Mouse (Mus musculus) heart, embryonic 15.5 days (tissue): ENCODE data around the gene Pax5. TPM values are rescaled to one million over a fixed set of nuclear protein-coding genes. Genes with fewer than 3 reads are reported as not detected.
A peak's percentile ranks its signal among the peaks of the same experiment; 100 is the strongest.
"Not testable (repeated sequence)": the region's sequence is repeated elsewhere in the genome, so short reads cannot be mapped to it uniquely, and the experiment has no call there.

Experiments used
- ATAC-seq: fragments of 200-750 bp; cut with Nextera tagmentation; replicated peaks from 2 replicates; pipeline ENCODE4 v1.8.0; 2017; ENCODE audit warnings: low read depth, moderate TSS enrichment; ENCODE audit not compliant: insufficient number of reproducible peaks, insufficient read depth, low FRiP score
- H3K27ac ChIP-seq: fragments of 300-500 bp; sonication (generic); 2 replicates; pipeline ENCODE4 v1.5.1; 2015; ENCODE audit warnings: mild to moderate bottlenecking, inconsistent platforms
- H3K27me3 ChIP-seq: fragments of 300-500 bp; sonication (generic); 2 replicates; pipeline ENCODE4 v1.6.1; 2015; ENCODE audit warnings: inconsistent platforms
- H3K36me3 ChIP-seq: fragments of 300-500 bp; sonication (generic); 2 replicates; pipeline ENCODE4 v1.6.1; 2015; ENCODE audit warnings: mild to moderate bottlenecking, inconsistent platforms
- H3K4me1 ChIP-seq: fragments of 300-500 bp; sonication (generic); replicated peaks from 2 replicates; pipeline ENCODE4 v1.6.1; 2015; ENCODE audit warnings: inconsistent platforms
- H3K4me2 ChIP-seq: fragments of 300-500 bp; sonication (generic); 2 replicates; pipeline ENCODE4 v1.6.1; 2015; ENCODE audit warnings: inconsistent platforms, mild to moderate bottlenecking, moderate library complexity
- H3K4me3 ChIP-seq: fragments of 300-500 bp; sonication (generic); 2 replicates; pipeline ENCODE4 v1.5.1; 2015; ENCODE audit warnings: mild to moderate bottlenecking, inconsistent platforms
- H3K9ac ChIP-seq: fragments of 300-500 bp; sonication (generic); 2 replicates; pipeline ENCODE4 v1.6.1; 2015; ENCODE audit warnings: mild to moderate bottlenecking, inconsistent platforms
- H3K9me3 ChIP-seq: fragments of 300-500 bp; sonication (generic); replicated peaks from 2 replicates; pipeline ENCODE4 v1.6.1; 2016; ENCODE audit warnings: inconsistent platforms
- WGBS: fragments of 180-500 bp; shearing (Covaris S2); methylation state at CpG from one replicate; pipeline ENCODE4 v1.1.7; 2015; ENCODE audit warnings: mixed read lengths; 5-methylcytosine and 5-hydroxymethylcytosine counted together
- polyA plus RNA-seq: library from polyadenylated mRNA; unstranded; fragments of >200 nt; fragmentation: Nextera tagmentation; extraction: Ambion mirVana; gene quantifications from 2 replicates; pipeline ENCODE4 v1.2.1, GENCODE M21; 2015

The Pax5 gene
- polyA plus RNA-seq: not detected in 2 replicates

DNA sequence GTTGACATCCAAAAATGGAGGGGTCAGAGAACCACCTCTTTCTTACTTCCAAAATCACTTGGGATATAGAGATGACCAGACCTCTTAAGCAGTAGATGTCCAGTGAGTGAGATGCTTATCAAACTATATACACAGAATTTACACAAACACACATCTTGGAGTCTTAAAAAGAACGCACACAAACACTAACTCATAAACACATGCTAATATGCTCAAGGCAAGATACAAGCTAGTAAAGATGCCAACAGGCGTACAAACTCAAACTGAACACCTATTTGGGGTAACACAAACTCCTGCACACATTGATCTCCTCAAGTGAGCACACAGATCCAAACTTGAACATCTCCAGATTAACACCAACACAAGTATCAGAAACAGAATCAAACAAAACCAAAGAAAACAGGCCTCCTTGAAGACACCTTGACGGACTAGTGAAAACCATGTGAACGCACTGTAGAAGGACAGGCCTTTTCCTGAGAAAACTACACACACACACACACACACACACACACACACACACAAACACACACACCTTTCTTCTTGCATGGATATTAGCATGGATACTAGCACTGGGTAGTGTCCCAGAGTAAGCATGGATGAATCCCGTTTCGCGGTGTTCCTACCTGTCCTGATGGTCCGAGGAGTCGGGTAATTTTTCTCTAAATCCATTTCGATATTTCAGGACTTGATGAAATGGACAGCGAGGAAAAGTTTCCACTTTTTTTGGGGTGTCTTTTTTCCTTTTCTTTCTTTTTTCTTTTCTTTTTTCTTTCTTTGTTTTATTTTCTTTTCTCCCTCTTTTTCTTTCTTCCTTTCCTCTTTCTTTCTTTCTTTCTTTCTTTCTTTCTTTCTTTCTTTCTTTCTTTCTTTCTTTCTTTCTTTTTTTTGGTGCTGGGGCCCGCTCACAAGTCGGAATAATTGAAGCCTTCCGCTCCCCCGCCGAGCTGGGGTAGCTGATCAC is at the start of gene Pax5:
Gene Pax5, minus strand, starts transcription at position 748 of the 961 bp plus-strand sequence.
- no peaks in the 10 kb centered on the region for H3K36me3 ChIP-seq
- H3K4me1 ChIP-seq: peaks cover 31% of the 10 kb centered on the region
- peak within 1 kb of the TSS; percentile 4; the same call in 1 of the 2 replicates for H3K4me3 ChIP-seq
- 28% methylated on average over 16 of the region's 16 CpGs for WGBS
- H3K4me2 ChIP-seq: no peak within 1 kb of the TSS
- no peak within 1 kb of the TSS for H3K27ac ChIP-seq
- H3K9me3 ChIP-seq: no peaks in the 10 kb centered on the region
- H3K27me3 ChIP-seq: peaks cover 99% of the 10 kb centered on the region
- no peak within 1 kb of the TSS for H3K9ac ChIP-seq
- no peak for ATAC-seq

DNA sequence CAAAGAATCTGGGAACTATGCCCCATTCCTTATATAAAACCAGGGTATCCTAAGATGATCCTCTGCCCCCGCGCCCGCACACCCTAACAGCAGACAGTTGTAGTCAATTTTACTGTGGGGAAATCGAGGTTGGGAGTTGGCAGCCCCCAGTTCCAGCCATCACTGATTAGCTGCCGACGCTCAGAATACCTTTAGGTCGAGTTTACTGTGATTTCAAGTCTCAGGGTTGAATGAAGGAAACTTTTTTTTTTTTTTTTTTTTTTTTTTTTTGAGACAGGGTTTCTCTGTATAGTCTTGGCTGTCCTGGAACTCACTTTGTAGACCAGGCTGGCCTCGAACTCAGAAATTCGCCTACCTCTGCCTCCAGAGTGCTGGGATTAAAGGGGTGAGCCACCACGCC is 46.8 kb upstream of the Pax5 start:
- Histone ChIP-seq H3K4me1 (peaks cover 11% of the 10 kb centered on the region), H3K4me2 (peak overlapping the region; percentile 77), H3K27ac (peak overlapping the region; percentile 92), H3K9ac (peak overlapping the region; percentile 96), H3K4me3 (peak overlapping the region; percentile 90)
- not testable (repeated sequence) for H3K27me3 ChIP-seq, ATAC-seq, H3K36me3 ChIP-seq, H3K9me3 ChIP-seq
- 6% methylated on average over 10 of the region's 10 CpGs for WGBS

DNA sequence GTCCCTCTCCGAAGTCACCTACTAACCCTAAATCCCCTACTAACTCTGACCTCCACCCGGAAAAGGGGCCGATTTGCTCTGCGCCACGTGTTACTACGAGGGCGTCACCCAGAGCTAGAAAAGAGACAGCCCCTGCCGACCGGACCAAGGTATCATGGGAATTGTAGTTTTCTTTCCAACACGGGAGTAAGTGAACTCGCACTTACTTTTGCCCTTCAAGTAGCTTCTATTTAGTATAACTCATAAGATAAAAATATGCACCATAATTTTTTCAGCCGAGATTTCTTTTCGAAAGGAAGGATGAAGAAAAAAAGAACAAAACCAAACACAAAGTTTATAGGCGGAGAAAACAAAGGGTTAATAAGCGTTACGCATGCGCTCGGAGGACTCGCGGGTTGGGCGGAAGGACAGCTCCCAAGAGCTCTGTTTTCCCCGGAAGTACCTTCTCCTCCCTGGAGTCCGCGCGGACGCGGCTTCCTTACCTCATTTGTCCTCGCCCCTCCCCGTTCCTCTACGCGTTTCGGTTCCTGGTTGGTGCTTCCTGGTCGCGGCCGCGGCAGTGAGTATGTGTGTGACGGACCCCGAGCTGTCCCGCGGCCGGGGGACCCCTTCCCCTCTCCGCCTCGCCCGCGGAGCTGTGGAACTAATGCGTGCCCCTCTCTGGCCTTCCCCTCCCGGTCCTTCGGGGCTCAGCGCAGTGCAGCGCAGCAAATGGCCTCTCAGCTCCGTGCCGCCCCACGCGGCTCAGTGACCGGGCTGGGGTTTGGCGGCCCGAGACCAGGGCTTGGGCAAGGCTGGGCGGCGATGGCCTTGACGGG is 46.1 kb upstream of the Pax5 start:
- Histone ChIP-seq H3K4me2 (peak overlapping the region; percentile 77), H3K27me3 (no peaks in the 10 kb centered on the region), H3K36me3 (no peaks in the 10 kb centered on the region), H3K27ac (peak overlapping the region; percentile 92), H3K4me3 (peak overlapping the region; percentile 90), H3K9ac (peak overlapping the region; percentile 96), H3K9me3 (no peaks in the 10 kb centered on the region), H3K4me1 (peaks cover 11% of the 10 kb centered on the region)
- under 1% methylated on average over 58 of the region's 60 CpGs for WGBS
- peak; percentile 98 for ATAC-seq

DNA sequence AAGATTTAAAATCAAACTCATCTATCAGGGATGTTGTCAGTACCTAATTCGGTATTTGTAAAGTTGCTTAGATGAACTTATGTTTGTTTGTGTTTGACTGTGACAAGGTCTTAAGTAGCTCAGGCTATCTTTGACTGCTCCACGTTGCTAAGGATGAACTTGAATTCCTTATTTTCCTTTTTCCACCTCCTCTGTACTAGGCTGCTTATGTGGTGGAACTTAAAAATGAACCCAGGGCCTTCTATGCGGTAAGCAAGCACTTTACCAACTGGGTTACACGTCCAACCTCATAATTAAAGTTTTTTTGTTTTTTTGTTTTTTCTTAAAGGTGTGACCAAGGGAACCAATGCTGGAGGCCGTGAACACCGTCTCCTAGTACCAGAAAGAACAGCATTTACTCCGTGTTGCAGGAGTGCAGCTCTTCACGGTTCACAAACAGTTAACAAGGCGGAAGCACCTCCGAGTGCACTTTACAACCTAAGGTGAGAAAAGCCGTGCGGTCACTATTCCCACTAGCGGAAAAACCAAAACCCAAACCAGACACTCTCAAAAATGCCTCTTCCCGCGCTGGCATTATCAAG is 45.4 kb upstream of the Pax5 start, which contains the start of gene Zcchc7:
Gene Zcchc7, plus strand, starts transcription at position 325 of the 581 bp plus-strand sequence.
- peak within 1 kb of the TSS; percentile 96 for H3K9ac ChIP-seq
- peak within 1 kb of the TSS; percentile 92 for H3K27ac ChIP-seq
- WGBS: 5% methylated on average over 15 of the region's 15 CpGs
- ATAC-seq: 0 out of 2 replicates have a peak, but pooled peaks have one; percentile 15
- no peaks in the 10 kb centered on the region for H3K36me3 ChIP-seq
- peaks cover 11% of the 10 kb centered on the region for H3K4me1 ChIP-seq
- H3K9me3 ChIP-seq: no peaks in the 10 kb centered on the region
- no peaks in the 10 kb centered on the region for H3K27me3 ChIP-seq
- H3K4me2 ChIP-seq: peak within 1 kb of the TSS; percentile 77
- peak within 1 kb of the TSS; percentile 90 for H3K4me3 ChIP-seq

DNA sequence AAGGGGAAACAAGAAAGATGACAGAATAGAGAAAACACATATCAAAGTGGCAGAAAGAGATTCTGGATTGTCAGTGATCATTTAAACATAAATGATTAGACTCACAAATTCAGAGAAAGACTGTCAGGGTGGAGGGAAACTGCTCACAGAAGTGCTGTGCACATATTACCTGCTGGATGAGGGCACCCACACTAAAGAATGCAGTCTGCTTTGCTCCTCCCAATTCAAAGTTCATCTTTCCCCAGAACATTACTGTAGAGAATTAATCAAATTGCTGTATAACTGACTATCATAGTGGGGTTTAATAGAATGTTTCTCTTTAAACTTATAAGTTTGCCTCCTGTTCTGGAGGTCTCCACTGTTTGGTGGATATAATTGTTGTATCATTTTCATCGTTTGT is 30.2 kb upstream of the Pax5 start:
- ATAC-seq: no peak
- no peaks in the 10 kb centered on the region for H3K9me3 ChIP-seq
- no peak overlapping the region for H3K4me2 ChIP-seq
- no peak overlapping the region for H3K9ac ChIP-seq
- H3K27ac ChIP-seq: no peak overlapping the region
- WGBS: 59% methylated on average over 1 of the region's 1 CpGs
- H3K4me1 ChIP-seq: no peaks in the 10 kb centered on the region
- 0 out of 2 replicates have a peak, but pooled peaks cover 2% of the 10 kb centered on the region for H3K27me3 ChIP-seq
- H3K36me3 ChIP-seq: no peaks in the 10 kb centered on the region
- no peak overlapping the region for H3K4me3 ChIP-seq

DNA sequence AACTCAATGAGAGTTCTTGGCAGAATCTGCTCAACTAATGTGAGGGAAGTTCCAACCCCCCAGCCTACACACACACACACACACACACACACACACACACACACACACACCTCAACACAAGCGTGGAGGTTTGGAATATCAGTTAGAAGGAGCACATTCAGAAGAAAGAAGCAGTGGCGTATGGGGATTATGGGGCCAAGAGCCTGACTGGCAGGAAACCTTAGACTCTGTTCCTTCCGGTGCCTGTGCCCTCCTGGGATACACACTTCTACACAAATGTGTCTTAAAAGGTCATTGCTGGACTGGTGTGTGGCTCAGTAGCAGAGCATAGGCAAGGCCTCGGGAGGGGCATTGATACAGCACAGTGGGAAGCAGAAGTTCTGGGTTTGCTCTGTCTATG is 10.9 kb upstream of the Pax5 start:
- no peak for ATAC-seq
- Histone ChIP-seq H3K9ac (no peak overlapping the region), H3K4me1 (no peaks in the 10 kb centered on the region)

DNA sequence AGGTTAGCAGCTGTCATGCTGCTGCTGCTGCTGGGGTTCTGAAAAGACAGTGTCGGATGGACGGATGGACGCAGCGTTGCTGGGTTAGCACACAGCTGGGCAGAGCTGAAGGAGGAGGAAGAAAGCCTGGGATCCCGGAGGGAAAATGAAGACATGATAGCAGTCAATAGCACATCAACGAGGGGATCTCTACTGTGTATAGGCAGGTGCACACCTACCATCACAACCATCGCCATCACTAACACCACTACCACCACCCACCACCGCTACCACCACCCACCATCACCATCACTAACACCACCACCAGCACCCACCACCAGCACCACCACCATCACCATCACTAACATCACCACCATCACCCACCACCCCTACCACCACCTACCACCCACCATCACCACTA is 9.8 kb upstream of the Pax5 start:
- WGBS: 90% methylated on average over 8 of the region's 8 CpGs
- H3K27me3 ChIP-seq: peaks cover 50% of the 10 kb centered on the region
- no peak for ATAC-seq

More for the DNA sequence above, 10.9 kb upstream of the Pax5 start:
- WGBS: 79% methylated on average over 4 of the region's 4 CpGs
- Histone ChIP-seq H3K36me3 (no peaks in the 10 kb centered on the region), H3K4me3 (no peak overlapping the region), H3K27me3 (peaks cover 44% of the 10 kb centered on the region), H3K9me3 (no peaks in the 10 kb centered on the region), H3K27ac (no peak overlapping the region), H3K4me2 (no peak overlapping the region)

DNA sequence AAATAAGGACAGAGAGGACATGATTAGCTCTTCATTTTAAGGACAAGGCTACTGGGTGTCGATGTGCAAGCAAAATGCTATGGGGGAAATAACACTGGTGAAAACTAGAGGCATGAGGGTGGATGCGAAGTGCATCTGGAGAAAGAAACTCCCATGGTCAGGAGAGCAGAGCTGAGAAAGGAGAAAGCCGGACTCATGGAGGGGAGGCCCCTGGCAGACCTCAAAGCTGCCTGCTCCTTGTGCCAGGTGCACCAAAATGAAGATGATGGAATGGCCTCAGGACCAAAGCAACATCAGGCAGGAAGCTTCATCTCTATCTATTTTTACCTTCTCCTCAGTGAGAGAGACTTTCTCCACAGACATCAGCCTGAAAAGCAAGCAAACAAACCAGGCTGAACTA is 7.4 kb upstream of the Pax5 start:
- Histone ChIP-seq H3K36me3 (no peaks in the 10 kb centered on the region), H3K4me3 (no peak overlapping the region), H3K4me1 (peaks cover 16% of the 10 kb centered on the region), H3K9me3 (no peaks in the 10 kb centered on the region), H3K9ac (no peak overlapping the region), H3K4me2 (no peak overlapping the region), H3K27me3 (peaks cover 69% of the 10 kb centered on the region), H3K27ac (no peak overlapping the region)
- WGBS: 57% methylated on average over 3 of the region's 3 CpGs
- ATAC-seq: no peak

More for the DNA sequence above, 9.8 kb upstream of the Pax5 start:
- H3K27ac ChIP-seq: no peak overlapping the region
- H3K4me1 ChIP-seq: no peaks in the 10 kb centered on the region
- H3K36me3 ChIP-seq: no peaks in the 10 kb centered on the region
- H3K4me3 ChIP-seq: no peak overlapping the region
- no peak overlapping the region for H3K9ac ChIP-seq
- no peak overlapping the region for H3K4me2 ChIP-seq
- no peaks in the 10 kb centered on the region for H3K9me3 ChIP-seq

DNA sequence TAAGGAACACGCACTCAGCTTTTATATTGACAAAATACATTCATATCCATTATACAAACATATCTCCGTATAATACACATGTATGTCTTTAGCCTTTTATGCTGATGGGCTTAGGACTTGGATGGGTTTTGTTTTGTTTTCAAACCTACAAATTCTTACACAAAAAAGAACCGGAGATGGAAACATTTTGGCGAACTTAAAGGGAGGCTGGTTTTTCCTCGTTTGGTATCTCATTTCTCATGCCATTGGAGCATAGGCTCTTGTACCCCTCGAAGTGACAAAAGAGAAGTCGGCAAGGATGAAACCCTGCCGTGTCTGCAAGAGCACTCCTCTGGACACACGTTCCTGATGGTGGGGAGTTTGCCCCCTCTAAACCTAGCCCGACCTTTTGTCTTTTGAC is 6.1 kb upstream of the Pax5 start:
- peaks cover 24% of the 10 kb centered on the region for H3K4me1 ChIP-seq
- no peak overlapping the region for H3K4me3 ChIP-seq
- no peaks in the 10 kb centered on the region for H3K9me3 ChIP-seq
- H3K27ac ChIP-seq: no peak overlapping the region
- WGBS: 6% methylated on average over 10 of the region's 10 CpGs
- H3K36me3 ChIP-seq: no peaks in the 10 kb centered on the region
- H3K9ac ChIP-seq: no peak overlapping the region
- H3K4me2 ChIP-seq: no peak overlapping the region
- ATAC-seq: no peak
- H3K27me3 ChIP-seq: peaks cover 82% of the 10 kb centered on the region

DNA sequence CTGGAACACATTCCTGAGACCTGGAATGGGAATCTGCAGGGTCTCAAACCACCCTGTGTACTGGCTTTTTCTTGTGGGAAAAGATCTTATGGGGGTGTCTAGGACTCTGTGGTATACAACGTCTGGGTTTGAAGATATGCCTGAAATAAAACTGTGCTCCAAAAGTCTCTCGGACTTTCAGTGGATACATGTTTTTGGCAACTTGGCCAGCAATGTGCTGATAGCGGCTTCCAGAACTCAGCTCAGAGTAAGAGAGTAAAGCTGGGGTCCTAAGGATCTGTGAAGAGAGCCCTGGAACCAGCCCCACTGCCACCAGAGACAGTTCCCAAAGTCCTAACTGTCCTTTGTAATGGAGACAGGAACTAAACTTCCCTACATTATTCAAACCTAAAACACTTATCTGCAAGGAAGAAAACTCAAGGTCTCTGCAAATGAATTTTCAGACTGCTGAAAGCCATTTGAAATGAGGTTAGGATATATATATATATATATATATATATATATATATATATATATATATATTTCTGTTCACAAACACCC is 5.4 kb upstream of the Pax5 start:
- Histone ChIP-seq H3K9ac (no peak overlapping the region), H3K27ac (no peak overlapping the region), H3K4me3 (no peak overlapping the region), H3K27me3 (peaks cover 89% of the 10 kb centered on the region), H3K9me3 (no peaks in the 10 kb centered on the region), H3K36me3 (no peaks in the 10 kb centered on the region), H3K4me2 (no peak overlapping the region), H3K4me1 (peaks cover 29% of the 10 kb centered on the region)
- no peak for ATAC-seq
- 11% methylated on average over 3 of the region's 3 CpGs for WGBS
